Mouse (Mus musculus) lung, adult 2 months (tissue): ENCODE results near the gene Ptch1.

Experiments used
- CTCF ChIP-seq: fragments of 200-500 bp; IDR thresholded peaks from 2 replicates; pipeline ENCODE4 v1.5.1; 2011; ENCODE audit warnings: mild to moderate bottlenecking, low read length, control low read depth; ENCODE audit not compliant: insufficient read depth
- POLR2A ChIP-seq: fragments of 200-500 bp; IDR thresholded peaks from 2 replicates; pipeline ENCODE4 v1.6.1; 2011; ENCODE audit warnings: low read depth, mild to moderate bottlenecking, control low read depth, low read length, borderline replicate concordance; ENCODE audit errors: extremely low read depth

GRCm38 (mm10) chr13:63572453-63573255 is 744 bp downstream of the Ptch1 start:
- TF ChIP-seq POLR2A: no peak
- no peak for TF ChIP-seq CTCF
